Mouse (Mus musculus) cerebellum, adult (tissue): ENCODE results near the gene Cacna2d3.
A peak's percentile ranks its signal among the peaks of the same experiment; 100 is the strongest.

Experiments
- ATAC-seq: cut with Nextera tagmentation; 2 replicates; pipeline ENCODE4 v1.9.2; 2017; ENCODE audit warnings: mild to moderate bottlenecking, moderate library complexity, mixed read lengths; ENCODE audit not compliant: insufficient number of reproducible peaks, low FRiP score, low TSS enrichment

Gene Cacna2d3

GRCm38 (mm10) chr14:29278401-29278800 lies 443.3 kb downstream of the Cacna2d3 start:
- ATAC-seq = no peak

GRCm38 (mm10) chr14:29277701-29278100 lies 444.0 kb downstream of the Cacna2d3 start:
- no peak for ATAC-seq

GRCm38 (mm10) chr14:29273890-29274289 lies 447.8 kb downstream of the Cacna2d3 start:
- ATAC-seq = no peak

- no peak for ATAC-seq
These were observed 451.1 kb downstream of the Cacna2d3 start for GRCm38 (mm10) chr14:29270541-29270940.

GRCm38 (mm10) chr14:29269816-29270215 lies 451.8 kb downstream of the Cacna2d3 start:
- ATAC-seq = no peak

GRCm38 (mm10) chr14:29268609-29269008 lies 453.1 kb downstream of the Cacna2d3 start:
- ATAC-seq = no peak

GRCm38 (mm10) chr14:29267233-29267874 lies 454.3 kb downstream of the Cacna2d3 start:
- 0 out of 2 replicates have a peak, but pooled peaks have one; percentile 11 for ATAC-seq

GRCm38 (mm10) chr14:29260621-29261020 lies 461.0 kb downstream of the Cacna2d3 start:
- no peak for ATAC-seq

- ATAC-seq = no peak; the same call in 1 of the 2 replicates
These were observed 478.1 kb downstream of the Cacna2d3 start for GRCm38 (mm10) chr14:29243516-29243915.

GRCm38 (mm10) chr14:29238446-29238845 lies 483.2 kb downstream of the Cacna2d3 start:
- no peak for ATAC-seq

- ATAC-seq = no peak
These were observed 492.5 kb downstream of the Cacna2d3 start for GRCm38 (mm10) chr14:29228976-29229716.

- no peak for ATAC-seq
These were observed 493.2 kb downstream of the Cacna2d3 start for GRCm38 (mm10) chr14:29228471-29228870.

GRCm38 (mm10) chr14:29227959-29228358 lies 493.7 kb downstream of the Cacna2d3 start:
- no peak for ATAC-seq

- ATAC-seq = no peak
These were observed 495.8 kb downstream of the Cacna2d3 start for GRCm38 (mm10) chr14:29225754-29226365.

- ATAC-seq = no peak
These were observed 498.7 kb downstream of the Cacna2d3 start for GRCm38 (mm10) chr14:29223012-29223411.

- ATAC-seq = peak; percentile 87
These were observed 499.3 kb downstream of the Cacna2d3 start for GRCm38 (mm10) chr14:29222191-29222882.

- no peak for ATAC-seq
These were observed 505.6 kb downstream of the Cacna2d3 start for GRCm38 (mm10) chr14:29216106-29216505.

GRCm38 (mm10) chr14:29204967-29205268 lies 516.7 kb downstream of the Cacna2d3 start:
- no peak for ATAC-seq

GRCm38 (mm10) chr14:29204236-29204966 lies 517.3 kb downstream of the Cacna2d3 start:
- ATAC-seq = no peak

GRCm38 (mm10) chr14:29196171-29196570 lies 525.5 kb downstream of the Cacna2d3 start:
- no peak for ATAC-seq
